Mouse (Mus musculus) embryo, embryonic 10.5 days (tissue): ENCODE results near the gene Tmem19.
"Not testable (repeated sequence)": the region's sequence is repeated elsewhere in the genome, so short reads cannot be mapped to it uniquely, and the experiment has no call there.

ENCODE experiments used
- DNase-seq: peaks from one replicate; pipeline ENCODE4 v3.0.0-alpha.2; 2015; ENCODE audit warnings: low spot score

Tmem19 gene

GRCm38 (mm10) chr10:115349029-115349428 lies 13.3 kb downstream of the Tmem19 start:
- DNase-seq: no peak

- no peak for DNase-seq
Measured at GRCm38 (mm10) chr10:115348131-115348530, 14.2 kb downstream of the Tmem19 start.

- DNase-seq: no peak
Measured at GRCm38 (mm10) chr10:115346444-115346843, 15.9 kb downstream of the Tmem19 start.

GRCm38 (mm10) chr10:115342771-115343425 lies 19.4 kb downstream of the Tmem19 start:
- DNase-seq: no peak

- no peak for DNase-seq
Measured at GRCm38 (mm10) chr10:115339820-115340328, 22.4 kb downstream of the Tmem19 start.

- no peak for DNase-seq
Measured at GRCm38 (mm10) chr10:115336901-115337300, 25.4 kb downstream of the Tmem19 start.

- no peak for DNase-seq
Measured at GRCm38 (mm10) chr10:115333528-115333927, 28.8 kb downstream of the Tmem19 start.

- DNase-seq: no peak
Measured at GRCm38 (mm10) chr10:115332997-115333396, 29.3 kb downstream of the Tmem19 start.

GRCm38 (mm10) chr10:115332420-115332952 lies 29.8 kb downstream of the Tmem19 start:
- DNase-seq: no peak

- DNase-seq: no peak
Measured at GRCm38 (mm10) chr10:115329010-115329530, 33.2 kb downstream of the Tmem19 start.

- no peak for DNase-seq
Measured at GRCm38 (mm10) chr10:115328514-115328913, 33.8 kb downstream of the Tmem19 start.

- peak; percentile 83 for DNase-seq
Measured at GRCm38 (mm10) chr10:115323295-115323694, 39.0 kb downstream of the Tmem19 start.

GRCm38 (mm10) chr10:115321317-115322035 lies 40.8 kb downstream of the Tmem19 start:
- no peak for DNase-seq

- DNase-seq: not testable (repeated sequence)
Measured at GRCm38 (mm10) chr10:115318388-115318787, 43.9 kb downstream of the Tmem19 start.

GRCm38 (mm10) chr10:115316313-115316712 lies 46.0 kb downstream of the Tmem19 start:
- DNase-seq: peak; percentile 34

GRCm38 (mm10) chr10:115315473-115316171 lies 46.7 kb downstream of the Tmem19 start, which contains the start of gene Rab21:
Rab21 (minus strand) TSS chr10:115315594.
- peak; percentile 92 for DNase-seq

- peak; percentile 22 for DNase-seq
Measured at GRCm38 (mm10) chr10:115314582-115315452, 47.5 kb downstream of the Tmem19 start.

GRCm38 (mm10) chr10:115314287-115314581 lies 48.1 kb downstream of the Tmem19 start:
- DNase-seq: no peak

- DNase-seq: no peak
Measured at GRCm38 (mm10) chr10:115313641-115314286, 48.5 kb downstream of the Tmem19 start.

GRCm38 (mm10) chr10:115312732-115313131 lies 49.6 kb downstream of the Tmem19 start:
- DNase-seq: peak; percentile 13

- no peak for DNase-seq
Measured at GRCm38 (mm10) chr10:115312194-115312593, 50.1 kb downstream of the Tmem19 start.
